Mouse (Mus musculus): ENCODE results near the gene Ptpre.

- TF ChIP-seq CTCF (IDR thresholded peaks at IDR 0.05; ENCODE audit: insufficient read depth, low read depth, low read length): no peak
- TF ChIP-seq POLR2A (IDR thresholded peaks at IDR 0.05; ENCODE audit: insufficient read depth, low read depth, low read length): no peak
Observed at GRCm38 (mm10) chr7:135602881-135603523, 65.7 kb downstream of the Ptpre start.

All from olfactory bulb, adult 2 months (tissue).